Mouse (Mus musculus) kidney, postnatal 25 days (tissue): ENCODE measurements around the gene Slc1a2.

Experiments
- DNase-seq, 2 experiments: peaks; one replicate each; pipeline ENCODE4 v3.0.0; 2021; ENCODE audit warnings: mixed read lengths in 2 of 2

The Slc1a2 gene

GRCm38 (mm10) chr2:102768267-102768666 is 109.8 kb downstream of the Slc1a2 start:
- DNase-seq: no peak

- DNase-seq: no peak
These were observed 112.8 kb downstream of the Slc1a2 start for GRCm38 (mm10) chr2:102771304-102771703.

- no peak for DNase-seq
These were observed 113.8 kb downstream of the Slc1a2 start for GRCm38 (mm10) chr2:102772276-102772675.

- no peak for DNase-seq
These were observed 116.2 kb downstream of the Slc1a2 start for GRCm38 (mm10) chr2:102774700-102775099.

GRCm38 (mm10) chr2:102775561-102775960 is 117.1 kb downstream of the Slc1a2 start:
- no peak for DNase-seq

GRCm38 (mm10) chr2:102778208-102778607 is 119.7 kb downstream of the Slc1a2 start:
- no peak for DNase-seq

GRCm38 (mm10) chr2:102782751-102783150 is 124.3 kb downstream of the Slc1a2 start:
- DNase-seq: no peak

- no peak for DNase-seq
These were observed 127.2 kb downstream of the Slc1a2 start for GRCm38 (mm10) chr2:102785696-102786095.

GRCm38 (mm10) chr2:102791641-102792040 is 133.2 kb downstream of the Slc1a2 start:
- no peak for DNase-seq

GRCm38 (mm10) chr2:102792804-102793203 is 134.3 kb downstream of the Slc1a2 start:
- DNase-seq: no peak

- DNase-seq: no peak
These were observed 136.6 kb downstream of the Slc1a2 start for GRCm38 (mm10) chr2:102795034-102795433.

GRCm38 (mm10) chr2:102798149-102798548 is 139.7 kb downstream of the Slc1a2 start:
- DNase-seq: no peak

GRCm38 (mm10) chr2:102801899-102802298 is 143.4 kb downstream of the Slc1a2 start:
- no peak for DNase-seq

- peak in 1 of 2 experiments; percentile 10 for DNase-seq
These were observed 145.7 kb downstream of the Slc1a2 start for GRCm38 (mm10) chr2:102804109-102804508.

- DNase-seq: peak; percentile 7 to 45
These were observed 146.8 kb downstream of the Slc1a2 start for GRCm38 (mm10) chr2:102805283-102805682.

GRCm38 (mm10) chr2:102805761-102806496 is 147.5 kb downstream of the Slc1a2 start:
- DNase-seq: no peak

- DNase-seq: no peak
These were observed 149.2 kb downstream of the Slc1a2 start for GRCm38 (mm10) chr2:102807633-102808032.

- no peak for DNase-seq
These were observed 151.0 kb downstream of the Slc1a2 start for GRCm38 (mm10) chr2:102809436-102809835.

- no peak for DNase-seq
These were observed 154.3 kb downstream of the Slc1a2 start for GRCm38 (mm10) chr2:102812756-102813155.

GRCm38 (mm10) chr2:102815289-102815809 is 156.9 kb downstream of the Slc1a2 start:
- DNase-seq: no peak

GRCm38 (mm10) chr2:102820225-102820711 is 161.8 kb downstream of the Slc1a2 start:
- DNase-seq: no peak

- DNase-seq: no peak
These were observed 162.3 kb downstream of the Slc1a2 start for GRCm38 (mm10) chr2:102820790-102821189.

- DNase-seq: no peak
These were observed 163.6 kb downstream of the Slc1a2 start for GRCm38 (mm10) chr2:102822036-102822435.

GRCm38 (mm10) chr2:102825961-102826633 is 167.6 kb downstream of the Slc1a2 start:
- DNase-seq: no peak
